Mouse (Mus musculus) macrophage (primary cell): ENCODE measurements around the gene Rbm34. TPM values are rescaled to one million over a fixed set of nuclear protein-coding genes. Genes with fewer than 3 reads are reported as not detected.
A peak's percentile ranks its signal among the peaks of the same experiment; 100 is the strongest.
"Not testable (repeated sequence)": the region's sequence is repeated elsewhere in the genome, so short reads cannot be mapped to it uniquely, and the experiment has no call there.

Experiments used
- H3K27ac ChIP-seq: fragments of 350-480 bp; formaldehyde crosslinking; 2 replicates; pipeline ENCODE4 v1.9.0; 2021
- H3K36me3 ChIP-seq: fragments of 350-480 bp; formaldehyde crosslinking; 2 replicates; pipeline ENCODE4 v1.9.0; 2021; ENCODE audit errors: inconsistent target
- H3K4me3 ChIP-seq: fragments of 350-480 bp; formaldehyde crosslinking; 2 replicates; pipeline ENCODE4 v1.9.0; 2021; ENCODE audit errors: inconsistent target
- H3K79me2 ChIP-seq: fragments of 350-480 bp; formaldehyde crosslinking; 2 replicates; pipeline ENCODE4 v1.9.0; 2021; ENCODE audit errors: inconsistent target
- WGBS: methylation state at CpG from one replicate; pipeline ENCODE4 v1.1.7; 2026; ENCODE audit warnings: inconsistent platforms; ENCODE audit not compliant: missing documents; 5-methylcytosine and 5-hydroxymethylcytosine counted together
- polyA plus RNA-seq: library from polyadenylated mRNA; stranded (reverse); fragments of 250-400 nt; gene quantifications from 3 replicates; pipeline ENCODE4 v1.2.4, GENCODE M21; 2018; ENCODE audit warnings: inconsistent platforms
- total RNA-seq, 78 experiments: library from RNA; depleted of rRNA; stranded (reverse); fragments of 250-400 nt; gene quantifications; 1 replicate in 9 of 78; 2 replicates in 24 of 78; 3 replicates in 43 of 78; 4 replicates in 2 of 78; pipeline ENCODE4 v1.2.4; 2018; ENCODE audit warnings: inconsistent platforms in 56 of 78

Gene Rbm34
- 10 to 100 TPM in 25 of 26 experiments, 1 to 10 TPM in 1; 8.8 to 43.3 (median 29.8) TPM for total RNA-seq (2018; cell fraction: chromatin; rRNA removed)
- total RNA-seq (2018; cell fraction: cytosol; rRNA removed) = 10 to 100 TPM; 12.2 to 21.4 (median 17.8) TPM
- total RNA-seq (2018; cell fraction: nucleus; rRNA removed) = 10 to 100 TPM in 23 of 26 experiments, 1 to 10 TPM in 3; 7.7 to 32.0 (median 17.2) TPM
- 16.1 to 20.8 TPM (median 19.6 TPM) in 3 replicates for polyA plus RNA-seq

GRCm38 (mm10) chr8:126970579-126971313 lies at the start of gene Rbm34:
Rbm34 (minus strand) TSS chr8:126971071.
- peak within 1 kb of the TSS; percentile 62 for H3K4me3 ChIP-seq
- peaks cover 21% of the 10 kb centered on the region for H3K36me3 ChIP-seq
- H3K27ac ChIP-seq = peak within 1 kb of the TSS; percentile 48
- under 1% methylated on average over 49 of the region's 50 CpGs for WGBS
- H3K79me2 ChIP-seq = peaks cover 33% of the 10 kb centered on the region

DNA sequence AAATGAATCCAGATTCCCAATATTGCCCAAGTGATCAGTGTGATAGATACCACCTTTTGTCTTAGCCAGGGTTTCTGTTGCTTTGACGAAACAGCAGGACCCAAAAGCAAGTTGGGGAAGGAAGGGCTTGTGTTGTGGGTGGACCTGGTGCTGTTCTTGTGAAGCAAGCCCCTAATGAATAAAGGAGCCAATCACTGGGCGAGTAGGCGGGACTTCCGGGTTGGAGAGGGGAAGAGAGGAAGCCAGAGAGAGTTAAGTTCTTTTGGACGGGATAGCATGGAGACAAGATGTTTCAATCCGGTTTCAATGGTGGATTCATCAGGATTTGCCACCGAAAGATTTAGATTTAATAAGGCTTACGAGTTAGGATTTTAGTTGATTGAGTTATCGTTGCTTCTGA lies 40.8 kb upstream of the Rbm34 start:
- H3K79me2 ChIP-seq = no peaks in the 10 kb centered on the region
- 71% methylated on average over 9 of the region's 9 CpGs for WGBS
- H3K36me3 ChIP-seq = no peaks in the 10 kb centered on the region
- H3K27ac ChIP-seq = no peak overlapping the region
- no peak overlapping the region for H3K4me3 ChIP-seq

GRCm38 (mm10) chr8:126994506-126994905 lies 23.6 kb upstream of the Rbm34 start:
- H3K36me3 ChIP-seq = no peaks in the 10 kb centered on the region
- 76% methylated on average over 1 of the region's 1 CpGs for WGBS
- H3K79me2 ChIP-seq = no peaks in the 10 kb centered on the region
- no peak overlapping the region for H3K4me3 ChIP-seq
- H3K27ac ChIP-seq = no peak overlapping the region

GRCm38 (mm10) chr8:126989363-126990153 lies 18.7 kb upstream of the Rbm34 start:
- Histone ChIP-seq H3K36me3 (no peaks in the 10 kb centered on the region), H3K4me3 (no peak overlapping the region), H3K79me2 (no peaks in the 10 kb centered on the region), H3K27ac (no peak overlapping the region)
- 79% methylated on average over 5 of the region's 5 CpGs for WGBS

DNA sequence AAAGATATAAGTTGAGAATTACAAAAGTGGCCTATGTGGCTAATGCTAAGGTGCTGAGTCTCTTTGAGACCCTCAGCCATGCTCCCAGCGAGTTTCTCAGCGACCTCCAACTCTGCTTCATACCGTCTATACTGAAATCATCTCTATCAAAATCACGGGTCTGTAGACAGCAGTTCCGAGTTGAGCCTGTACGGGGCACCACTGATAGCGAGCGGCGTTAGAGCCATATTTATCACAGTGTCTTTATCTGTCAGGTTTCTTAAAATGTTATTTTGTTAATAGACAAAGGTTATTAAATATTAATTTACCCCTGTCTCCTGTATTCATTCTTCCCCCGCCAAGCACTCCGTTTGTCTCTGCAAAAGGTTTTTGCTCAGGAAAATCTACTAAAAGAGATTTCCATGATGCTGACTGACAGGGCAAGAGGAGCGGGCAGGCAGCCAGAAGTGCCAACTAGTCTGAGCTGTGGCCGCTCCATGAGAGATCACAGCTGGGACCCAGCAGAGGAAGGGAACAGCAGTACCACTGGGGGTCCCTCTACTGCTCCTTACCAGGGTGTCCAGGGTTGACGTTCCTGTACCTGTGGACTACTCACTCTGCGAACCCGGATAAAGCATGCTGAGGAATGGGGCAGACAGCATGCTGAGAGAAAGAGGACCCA lies 17.6 kb upstream of the Rbm34 start:
- no peak overlapping the region for H3K27ac ChIP-seq
- WGBS = 67% methylated on average over 16 of the region's 16 CpGs
- H3K36me3 ChIP-seq = no peaks in the 10 kb centered on the region
- no peaks in the 10 kb centered on the region for H3K79me2 ChIP-seq
- H3K4me3 ChIP-seq = no peak overlapping the region

GRCm38 (mm10) chr8:126986495-126986894 lies 15.6 kb upstream of the Rbm34 start:
- no peaks in the 10 kb centered on the region for H3K36me3 ChIP-seq
- H3K4me3 ChIP-seq = no peak overlapping the region
- H3K79me2 ChIP-seq = no peaks in the 10 kb centered on the region
- WGBS = 2% methylated on average over 12 of the region's 12 CpGs
- no peak overlapping the region for H3K27ac ChIP-seq

DNA sequence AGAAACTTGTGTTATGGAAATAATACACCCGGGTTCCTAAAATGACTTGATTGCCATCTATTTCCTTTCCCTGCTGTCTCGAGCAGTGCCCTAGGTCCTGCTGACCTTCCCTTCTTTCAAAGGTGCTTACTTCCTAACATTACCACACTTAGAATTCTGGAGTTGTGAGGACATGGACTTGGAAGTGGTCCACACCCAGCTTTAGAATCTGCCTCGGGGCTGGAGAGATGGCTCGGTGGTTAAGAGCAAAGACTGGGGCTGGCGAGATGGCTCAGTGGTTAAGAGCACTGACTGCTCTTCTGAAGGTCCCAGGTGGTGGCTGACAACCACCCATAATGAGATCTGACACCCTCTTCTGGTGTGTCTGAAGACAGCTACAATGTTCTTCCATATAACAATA lies 9.2 kb upstream of the Rbm34 start:
- H3K79me2 ChIP-seq = no peaks in the 10 kb centered on the region
- H3K4me3 ChIP-seq = no peak overlapping the region
- 59% methylated on average over 5 of the region's 5 CpGs for WGBS
- H3K27ac ChIP-seq = no peak overlapping the region
- no peaks in the 10 kb centered on the region for H3K36me3 ChIP-seq

- Histone ChIP-seq H3K4me3 (peak overlapping the region; percentile 8; the same call in 1 of the 2 replicates), H3K36me3 (no peaks in the 10 kb centered on the region), H3K27ac (no peak overlapping the region), H3K79me2 (no peaks in the 10 kb centered on the region)
- WGBS = 11% methylated on average over 27 of the region's 27 CpGs
Observed at GRCm38 (mm10) chr8:126979091-126979920, 8.4 kb upstream of the Rbm34 start.

GRCm38 (mm10) chr8:126978535-126978934 lies 7.7 kb upstream of the Rbm34 start:
- H3K27ac ChIP-seq, H3K79me2 ChIP-seq, H3K36me3 ChIP-seq: not testable (repeated sequence)
- peak overlapping the region; percentile 8; the same call in 1 of the 2 replicates for H3K4me3 ChIP-seq
- 40% methylated on average over 2 of the region's 3 CpGs for WGBS

GRCm38 (mm10) chr8:126978028-126978427 lies 7.2 kb upstream of the Rbm34 start:
- 85% methylated on average over 10 of the region's 10 CpGs for WGBS
- no peak overlapping the region for H3K27ac ChIP-seq
- H3K79me2 ChIP-seq = no peaks in the 10 kb centered on the region
- H3K4me3 ChIP-seq = no peak overlapping the region
- no peaks in the 10 kb centered on the region for H3K36me3 ChIP-seq

- Histone ChIP-seq H3K36me3 (no peaks in the 10 kb centered on the region), H3K27ac (no peak overlapping the region)
- 79% methylated on average over 8 of the region's 8 CpGs for WGBS
Observed at GRCm38 (mm10) chr8:126976608-126977348, 5.9 kb upstream of the Rbm34 start.

GRCm38 (mm10) chr8:126975706-126976105 lies 4.8 kb upstream of the Rbm34 start:
- H3K79me2 ChIP-seq = peaks cover under 1% of the 10 kb centered on the region; the same call in 1 of the 2 replicates
- WGBS = 0% methylated on average over 1 of the region's 1 CpGs

More at GRCm38 (mm10) chr8:126976608-126977348, 5.9 kb upstream of the Rbm34 start:
- Histone ChIP-seq H3K79me2 (no peaks in the 10 kb centered on the region), H3K4me3 (no peak overlapping the region)

GRCm38 (mm10) chr8:126974511-126974910 lies 3.6 kb upstream of the Rbm34 start:
- Histone ChIP-seq H3K4me3 (no peak overlapping the region), H3K79me2 (peaks cover 12% of the 10 kb centered on the region), H3K36me3 (no peaks in the 10 kb centered on the region), H3K27ac (no peak overlapping the region)
- 78% methylated on average over 4 of the region's 4 CpGs for WGBS

More at GRCm38 (mm10) chr8:126975706-126976105, 4.8 kb upstream of the Rbm34 start:
- no peak overlapping the region for H3K27ac ChIP-seq
- H3K4me3 ChIP-seq = no peak overlapping the region
- no peaks in the 10 kb centered on the region for H3K36me3 ChIP-seq
